Mouse (Mus musculus): ENCODE results near the gene Palm3. TPM values are rescaled to one million over a fixed set of nuclear protein-coding genes. Genes with fewer than 3 reads are reported as not detected.

The Palm3 gene
- polyA plus RNA-seq, 1 experiment from 2014 or later = 1.2 TPM

- DNase-seq (ENCODE audit: low spot score) = peak; percentile 71
- Histone ChIP-seq H3K27me3 (replicated peaks; ENCODE audit: control insufficient read depth, insufficient read depth, low read length) (peaks cover 46% of the 10 kb centered on the region), H3K9ac (ENCODE audit: low read depth, low read length) (no peak overlapping the region), H3K4me3 (ENCODE audit: low read depth, low read length) (peak overlapping the region; percentile 57), H3K27ac (ENCODE audit: low read depth, low read length) (no peak overlapping the region), H3K4me1 (replicated peaks; ENCODE audit: control insufficient read depth, insufficient read depth, low read length) (peaks cover 8% of the 10 kb centered on the region), H3K36me3 (ENCODE audit: control insufficient read depth, insufficient read depth, low read length) (no peaks in the 10 kb centered on the region), H3K9me3 (ENCODE audit: control insufficient read depth, low read length) (0 out of 2 replicates have a peak, but pooled peaks cover under 1% of the 10 kb centered on the region), H3K4me2 (peak overlapping the region; percentile 71)
- ATAC-seq (replicated peaks; ENCODE audit: low FRiP score) = peak; percentile 57; the same call in 1 of the 2 replicates
- 2% methylated on average over 83 of the region's 83 CpGs for WGBS
Observed at GRCm38 (mm10) chr8:84010625-84011611, 10.4 kb upstream of the Palm3 start.

GRCm38 (mm10) chr8:84011705-84012498, 9.4 kb upstream of the Palm3 start, which contains the start of gene 2210011C24Rik:
Gene 2210011C24Rik, minus strand, starts transcription at chr8:84012171.
- DNase-seq (ENCODE audit: low spot score) = no peak
- 3% methylated on average over 45 of the region's 45 CpGs for WGBS
- no peaks in the 10 kb centered on the region for H3K36me3 ChIP-seq (ENCODE audit: control insufficient read depth, insufficient read depth, low read length)
- H3K9me3 ChIP-seq (ENCODE audit: control insufficient read depth, low read length) = 0 out of 2 replicates have a peak, but pooled peaks cover 2% of the 10 kb centered on the region
- no peak within 1 kb of the TSS for H3K27ac ChIP-seq (ENCODE audit: low read depth, low read length)
- no peak for ATAC-seq (replicated peaks; ENCODE audit: low FRiP score)
- H3K9ac ChIP-seq (ENCODE audit: low read depth, low read length) = no peak within 1 kb of the TSS
- peak within 1 kb of the TSS; percentile 71 for H3K4me2 ChIP-seq
- H3K4me1 ChIP-seq (replicated peaks; ENCODE audit: control insufficient read depth, insufficient read depth, low read length) = peaks cover 8% of the 10 kb centered on the region
- peak within 1 kb of the TSS; percentile 57 for H3K4me3 ChIP-seq (ENCODE audit: low read depth, low read length)
- peaks cover 46% of the 10 kb centered on the region for H3K27me3 ChIP-seq (replicated peaks; ENCODE audit: control insufficient read depth, insufficient read depth, low read length)

- H3K4me2 ChIP-seq = peak overlapping the region; percentile 71
- H3K4me3 ChIP-seq (ENCODE audit: low read depth, low read length) = peak overlapping the region; percentile 57
- 11% methylated on average over 35 of the region's 35 CpGs for WGBS
- no peak overlapping the region for H3K9ac ChIP-seq (ENCODE audit: low read depth, low read length)
- 0 out of 2 replicates have a peak, but pooled peaks cover 2% of the 10 kb centered on the region for H3K9me3 ChIP-seq (ENCODE audit: control insufficient read depth, low read length)
- peaks cover 46% of the 10 kb centered on the region for H3K27me3 ChIP-seq (replicated peaks; ENCODE audit: control insufficient read depth, insufficient read depth, low read length)
- DNase-seq (ENCODE audit: low spot score) = no peak
- H3K36me3 ChIP-seq (ENCODE audit: control insufficient read depth, insufficient read depth, low read length) = no peaks in the 10 kb centered on the region
- no peak for ATAC-seq (replicated peaks; ENCODE audit: low FRiP score)
- no peak overlapping the region for H3K27ac ChIP-seq (ENCODE audit: low read depth, low read length)
- peaks cover 8% of the 10 kb centered on the region for H3K4me1 ChIP-seq (replicated peaks; ENCODE audit: control insufficient read depth, insufficient read depth, low read length)
Observed at GRCm38 (mm10) chr8:84012499-84013165, 8.6 kb upstream of the Palm3 start.

- no peak for DNase-seq (ENCODE audit: low spot score)
- no peak overlapping the region for H3K9ac ChIP-seq (ENCODE audit: low read depth, low read length)
- ATAC-seq (replicated peaks; ENCODE audit: low FRiP score) = no peak
Observed at GRCm38 (mm10) chr8:84015833-84016232, 5.4 kb upstream of the Palm3 start.

GRCm38 (mm10) chr8:84019738-84020137, 1.5 kb upstream of the Palm3 start:
- H3K27me3 ChIP-seq (replicated peaks; ENCODE audit: control insufficient read depth, insufficient read depth, low read length) = peaks cover 23% of the 10 kb centered on the region
- H3K36me3 ChIP-seq (ENCODE audit: control insufficient read depth, insufficient read depth, low read length) = no peaks in the 10 kb centered on the region
- DNase-seq (ENCODE audit: low spot score) = no peak
- 0 out of 2 replicates have a peak, but pooled peaks cover 2% of the 10 kb centered on the region for H3K9me3 ChIP-seq (ENCODE audit: control insufficient read depth, low read length)
- peaks cover 12% of the 10 kb centered on the region for H3K4me1 ChIP-seq (replicated peaks; ENCODE audit: control insufficient read depth, insufficient read depth, low read length)
- 74% methylated on average over 9 of the region's 9 CpGs for WGBS
- H3K4me2 ChIP-seq = no peak overlapping the region
- no peak for ATAC-seq (replicated peaks; ENCODE audit: low FRiP score)
- no peak overlapping the region for H3K4me3 ChIP-seq (ENCODE audit: low read depth, low read length)
- no peak overlapping the region for H3K27ac ChIP-seq (ENCODE audit: low read depth, low read length)
- H3K9ac ChIP-seq (ENCODE audit: low read depth, low read length) = no peak overlapping the region

More at GRCm38 (mm10) chr8:84015833-84016232, 5.4 kb upstream of the Palm3 start:
- H3K27ac ChIP-seq (ENCODE audit: low read depth, low read length) = no peak overlapping the region
- H3K4me1 ChIP-seq (replicated peaks; ENCODE audit: control insufficient read depth, insufficient read depth, low read length) = peaks cover 8% of the 10 kb centered on the region
- no peaks in the 10 kb centered on the region for H3K36me3 ChIP-seq (ENCODE audit: control insufficient read depth, insufficient read depth, low read length)
- no peak overlapping the region for H3K4me2 ChIP-seq
- peaks cover 40% of the 10 kb centered on the region for H3K27me3 ChIP-seq (replicated peaks; ENCODE audit: control insufficient read depth, insufficient read depth, low read length)
- 90% methylated on average over 5 of the region's 5 CpGs for WGBS
- H3K4me3 ChIP-seq (ENCODE audit: low read depth, low read length) = no peak overlapping the region
- H3K9me3 ChIP-seq (ENCODE audit: control insufficient read depth, low read length) = 0 out of 2 replicates have a peak, but pooled peaks cover 2% of the 10 kb centered on the region

GRCm38 (mm10) chr8:84021569-84021968, 298 bp downstream of the Palm3 start:
- WGBS = 45% methylated on average over 12 of the region's 12 CpGs
- Histone ChIP-seq H3K36me3 (ENCODE audit: control insufficient read depth, insufficient read depth, low read length) (no peaks in the 10 kb centered on the region), H3K4me3 (ENCODE audit: low read depth, low read length) (no peak overlapping the region), H3K27ac (ENCODE audit: low read depth, low read length) (no peak overlapping the region), H3K27me3 (replicated peaks; ENCODE audit: control insufficient read depth, insufficient read depth, low read length) (peaks cover 41% of the 10 kb centered on the region), H3K4me2 (peak overlapping the region; percentile 37), H3K4me1 (replicated peaks; ENCODE audit: control insufficient read depth, insufficient read depth, low read length) (peaks cover 19% of the 10 kb centered on the region), H3K9me3 (ENCODE audit: control insufficient read depth, low read length) (no peaks in the 10 kb centered on the region), H3K9ac (ENCODE audit: low read depth, low read length) (no peak overlapping the region)
- DNase-seq (ENCODE audit: low spot score) = no peak
- ATAC-seq (replicated peaks; ENCODE audit: low FRiP score) = no peak

- H3K4me3 ChIP-seq (ENCODE audit: low read depth, low read length) = no peak overlapping the region
- H3K36me3 ChIP-seq (ENCODE audit: control insufficient read depth, insufficient read depth, low read length) = no peaks in the 10 kb centered on the region
- no peaks in the 10 kb centered on the region for H3K9me3 ChIP-seq (ENCODE audit: control insufficient read depth, low read length)
- DNase-seq (ENCODE audit: low spot score) (no peak), ATAC-seq (replicated peaks; ENCODE audit: low FRiP score) (no peak)
- H3K27me3 ChIP-seq (replicated peaks; ENCODE audit: control insufficient read depth, insufficient read depth, low read length) = peaks cover 56% of the 10 kb centered on the region
- WGBS = 23% methylated on average over 5 of the region's 5 CpGs
- H3K27ac ChIP-seq (ENCODE audit: low read depth, low read length) = no peak overlapping the region
- H3K4me1 ChIP-seq (replicated peaks; ENCODE audit: control insufficient read depth, insufficient read depth, low read length) = peaks cover 19% of the 10 kb centered on the region
- no peak overlapping the region for H3K4me2 ChIP-seq
- H3K9ac ChIP-seq (ENCODE audit: low read depth, low read length) = no peak overlapping the region
Observed at GRCm38 (mm10) chr8:84023085-84023484, 1.8 kb downstream of the Palm3 start.

- H3K27ac ChIP-seq (ENCODE audit: low read depth, low read length) = no peak overlapping the region
- 70% methylated on average over 1 of the region's 1 CpGs for WGBS
- DNase-seq (ENCODE audit: low spot score) (no peak), ATAC-seq (replicated peaks; ENCODE audit: low FRiP score) (no peak)
- H3K27me3 ChIP-seq (replicated peaks; ENCODE audit: control insufficient read depth, insufficient read depth, low read length) = peaks cover 58% of the 10 kb centered on the region
- H3K4me1 ChIP-seq (replicated peaks; ENCODE audit: control insufficient read depth, insufficient read depth, low read length) = peaks cover 19% of the 10 kb centered on the region
- H3K9ac ChIP-seq (ENCODE audit: low read depth, low read length) = no peak overlapping the region
- no peak overlapping the region for H3K4me3 ChIP-seq (ENCODE audit: low read depth, low read length)
- no peaks in the 10 kb centered on the region for H3K9me3 ChIP-seq (ENCODE audit: control insufficient read depth, low read length)
- no peaks in the 10 kb centered on the region for H3K36me3 ChIP-seq (ENCODE audit: control insufficient read depth, insufficient read depth, low read length)
- no peak overlapping the region for H3K4me2 ChIP-seq
Observed at GRCm38 (mm10) chr8:84023631-84024030, 2.4 kb downstream of the Palm3 start.

Data from liver, embryonic 11.5 days (tissue).